Mouse (Mus musculus) lung, adult 2 months (tissue): ENCODE data around the gene Adgrf3.

ENCODE experiments used
- CTCF ChIP-seq: fragments of 200-500 bp; IDR thresholded peaks from 2 replicates; pipeline ENCODE4 v1.5.1; 2011; ENCODE audit warnings: mild to moderate bottlenecking, low read length, control low read depth; ENCODE audit not compliant: insufficient read depth
- POLR2A ChIP-seq: fragments of 200-500 bp; IDR thresholded peaks from 2 replicates; pipeline ENCODE4 v1.6.1; 2011; ENCODE audit warnings: low read depth, mild to moderate bottlenecking, control low read depth, low read length, borderline replicate concordance; ENCODE audit errors: extremely low read depth

DNA sequence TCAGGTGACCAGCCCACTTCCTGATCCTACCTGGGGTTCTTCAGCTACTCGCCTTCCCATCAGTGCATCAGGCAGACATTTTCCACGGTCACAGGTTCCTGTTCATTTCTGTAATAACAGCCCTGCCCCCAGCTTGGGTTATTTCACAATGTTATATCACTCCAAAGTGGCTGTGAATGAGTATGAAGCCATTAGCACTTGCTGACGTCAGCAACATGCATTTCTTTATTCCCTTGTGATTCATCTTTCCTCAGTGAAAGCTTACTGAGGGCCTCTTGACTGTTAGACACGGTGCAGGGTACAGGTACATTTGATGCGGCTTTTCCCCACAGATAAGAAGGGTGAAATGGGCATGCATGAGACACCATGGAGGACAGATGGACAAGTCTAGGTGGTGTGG, 10.4 kb upstream of the Adgrf3 start:
- no peak for TF ChIP-seq POLR2A
- TF ChIP-seq CTCF: no peak
